Mouse (Mus musculus) MEL (cell line): ENCODE measurements at regions not wholly inside any gene's neighbourhood (a gene's known extent, or its start where the extent isn't known, plus 50 kb on each side); places are given as distances from the start of the nearest gene placed in this dataset.

ENCODE experiments used
- DNase-seq: peaks from one replicate; pipeline ENCODE4 v3.0.0; 2011; ENCODE audit warnings: low read depth, low spot score
- H3K27ac ChIP-seq: 2 replicates; pipeline ENCODE4 v1.5.1; 2012; ENCODE audit warnings: low read depth, mild to moderate bottlenecking, control low read depth, low read length, moderate library complexity; ENCODE audit not compliant: control insufficient read depth
- H3K27me3 ChIP-seq, 2 experiments: fragments of 150-350 bp in 1 of 2; sonication (generic) in 1 of 2; 2 replicates each; pipeline ENCODE4 v1.6.1; 2012; ENCODE audit warnings: low read length in 2 of 2, mild to moderate bottlenecking in 2 of 2, improper control_type of control experiment in 1 of 2, moderate library complexity in 1 of 2; ENCODE audit not compliant: insufficient read depth in 2 of 2, control insufficient read depth in 1 of 2
- H3K36me3 ChIP-seq, 2 experiments: 2 replicates each; pipeline ENCODE4 v1.6.1; 2012 to 2014; ENCODE audit warnings: low read length in 2 of 2, improper control_type of control experiment in 1 of 2, inconsistent platforms in 1 of 2, mild to moderate bottlenecking in 1 of 2; ENCODE audit not compliant: insufficient read depth in 2 of 2, control insufficient read depth in 1 of 2
- H3K4me1 ChIP-seq, 2 experiments: fragments of 150-350 bp in 1 of 2; sonication (generic) in 1 of 2; 2 replicates each; pipeline ENCODE4 v1.6.1; 2012; ENCODE audit warnings: low read length in 2 of 2, improper control_type of control experiment in 1 of 2, mild to moderate bottlenecking in 1 of 2; ENCODE audit not compliant: insufficient read depth in 2 of 2, control insufficient read depth in 1 of 2
- H3K4me3 ChIP-seq, 2 experiments: fragments of 150-350 bp in 1 of 2; sonication (generic) in 1 of 2; 2 replicates each; pipeline ENCODE4 v1.5.1; 2012; ENCODE audit warnings: low read depth in 2 of 2, low read length in 2 of 2, mild to moderate bottlenecking in 2 of 2, moderate library complexity in 2 of 2, control low read depth in 1 of 2, improper control_type of control experiment in 1 of 2; ENCODE audit not compliant: control insufficient read depth in 1 of 2, insufficient read depth in 1 of 2
- H3K79me2 ChIP-seq: 2 replicates; pipeline ENCODE4 v1.6.1; 2012; ENCODE audit warnings: mild to moderate bottlenecking, low read length, moderate library complexity; ENCODE audit not compliant: control insufficient read depth, poor library complexity, insufficient read depth
- H3K9ac ChIP-seq: 2 replicates; pipeline ENCODE4 v1.6.1; 2012; ENCODE audit warnings: low read depth, mild to moderate bottlenecking, control low read depth, low read length, moderate library complexity; ENCODE audit not compliant: control insufficient read depth, poor library complexity, severe bottlenecking
- H3K9me3 ChIP-seq: fragments of 150-350 bp; sonication (generic); replicated peaks from 2 replicates; pipeline ENCODE4 v1.6.1; 2012; ENCODE audit warnings: mild to moderate bottlenecking, low read length, improper control_type of control experiment, moderate library complexity; ENCODE audit not compliant: insufficient read depth
- BHLHE40 ChIP-seq: IDR thresholded peaks from 2 replicates; pipeline ENCODE4 v1.6.1; 2012; ENCODE audit warnings: low read depth, mild to moderate bottlenecking, inconsistent platforms, low read length, improper control_type of control experiment, borderline replicate concordance
- CHD2 ChIP-seq: IDR thresholded peaks from 2 replicates; pipeline ENCODE4 v1.6.1; 2011; ENCODE audit warnings: low read length, improper control_type of control experiment
- E2F4 ChIP-seq: IDR thresholded peaks from 2 replicates; pipeline ENCODE4 v1.6.1; 2011; ENCODE audit warnings: low read depth, low read length, improper control_type of control experiment, borderline replicate concordance
- EP300 ChIP-seq, 2 experiments: IDR thresholded peaks; 2 replicates each; pipeline ENCODE4 v1.6.1; 2011; ENCODE audit warnings: improper control_type of control experiment in 2 of 2, low read length in 2 of 2, low read depth in 1 of 2, mild to moderate bottlenecking in 1 of 2
- ETS1 ChIP-seq: IDR thresholded peaks from 2 replicates; pipeline ENCODE4 v1.6.1; 2012; ENCODE audit warnings: low read depth, mild to moderate bottlenecking, inconsistent platforms, low read length, improper control_type of control experiment, moderate library complexity
- GABPA ChIP-seq: IDR thresholded peaks from 2 replicates; pipeline ENCODE4 v1.6.1; 2012; ENCODE audit warnings: low read depth, mild to moderate bottlenecking, inconsistent platforms, low read length, improper control_type of control experiment, moderate library complexity
- GATA1 ChIP-seq: IDR thresholded peaks from 2 replicates; pipeline ENCODE4 v1.6.1; 2011; ENCODE audit warnings: low read depth, low read length, improper control_type of control experiment
- JUND ChIP-seq: IDR thresholded peaks from 2 replicates; pipeline ENCODE4 v1.6.1; 2011; ENCODE audit warnings: low read depth, mild to moderate bottlenecking, improper control_type of control experiment, low read length
- MEF2A ChIP-seq: IDR thresholded peaks from 2 replicates; pipeline ENCODE4 v1.6.1; 2014; ENCODE audit warnings: low read depth, mild to moderate bottlenecking, inconsistent platforms, low read length, improper control_type of control experiment; ENCODE audit not compliant: poor library complexity, insufficient replicate concordance, severe bottlenecking; ENCODE audit errors: extremely low read depth
- MXI1 ChIP-seq: IDR thresholded peaks from 2 replicates; pipeline ENCODE4 v1.6.1; 2011; ENCODE audit warnings: mild to moderate bottlenecking, low read depth, low read length, improper control_type of control experiment
- NRF1 ChIP-seq: IDR thresholded peaks from 2 replicates; pipeline ENCODE4 v1.6.1; 2014; ENCODE audit warnings: low read depth, mild to moderate bottlenecking, inconsistent platforms, low read length, improper control_type of control experiment, moderate library complexity; ENCODE audit not compliant: poor library complexity, insufficient read depth, severe bottlenecking
- POLR2A ChIP-seq, 2 experiments: IDR thresholded peaks; 2 replicates each; pipeline ENCODE4 v1.6.1; 2011 to 2012; ENCODE audit warnings: low read length in 2 of 2, mild to moderate bottlenecking in 2 of 2, control low read depth in 1 of 2, improper control_type of control experiment in 1 of 2, low read depth in 1 of 2, moderate library complexity in 1 of 2; ENCODE audit not compliant: control insufficient read depth in 1 of 2, insufficient read depth in 1 of 2, poor library complexity in 1 of 2
- POLR2AphosphoS5 ChIP-seq: IDR thresholded peaks from 2 replicates; pipeline ENCODE4 v1.6.1; 2012; ENCODE audit warnings: low read depth, borderline replicate concordance, mild to moderate bottlenecking, inconsistent platforms, low read length, moderate library complexity, mixed read lengths
- RAD21 ChIP-seq: IDR thresholded peaks from 2 replicates; pipeline ENCODE4 v1.6.1; 2011; ENCODE audit warnings: mild to moderate bottlenecking, low read depth, low read length, improper control_type of control experiment
- RCOR1 ChIP-seq: IDR thresholded peaks from 2 replicates; pipeline ENCODE4 v1.6.1; 2012; ENCODE audit warnings: low read depth, mild to moderate bottlenecking, inconsistent platforms, low read length, improper control_type of control experiment
- SIN3A ChIP-seq: IDR thresholded peaks from 2 replicates; pipeline ENCODE4 v1.6.1; 2012; ENCODE audit warnings: low read length, improper control_type of control experiment, inconsistent platforms
- TAL1 ChIP-seq: IDR thresholded peaks from 2 replicates; pipeline ENCODE4 v1.6.1; 2012; ENCODE audit warnings: mild to moderate bottlenecking, inconsistent platforms, low read length, moderate library complexity, mixed read lengths
- TBP ChIP-seq: IDR thresholded peaks from 2 replicates; pipeline ENCODE4 v1.8.0; 2011; ENCODE audit warnings: low read depth, low read length, improper control_type of control experiment
- TCF12 ChIP-seq: IDR thresholded peaks from 2 replicates; pipeline ENCODE4 v1.6.1; 2014; ENCODE audit warnings: low read depth, mild to moderate bottlenecking, inconsistent platforms, low read length, improper control_type of control experiment, moderate library complexity
- UBTF ChIP-seq: IDR thresholded peaks from 2 replicates; pipeline ENCODE4 v1.6.1; 2012; ENCODE audit warnings: low read depth, mild to moderate bottlenecking, inconsistent platforms, low read length, improper control_type of control experiment, moderate library complexity, borderline replicate concordance; ENCODE audit not compliant: insufficient read depth
- USF1 ChIP-seq: IDR thresholded peaks from 2 replicates; pipeline ENCODE4 v1.6.1; 2014; ENCODE audit warnings: low read depth, mild to moderate bottlenecking, inconsistent platforms, low read length, improper control_type of control experiment, moderate library complexity
- USF2 ChIP-seq, 2 experiments: IDR thresholded peaks; 2 replicates each; pipeline ENCODE4 v1.6.1; 2011 to 2012; ENCODE audit warnings: improper control_type of control experiment in 2 of 2, low read length in 2 of 2, borderline replicate concordance in 1 of 2, inconsistent platforms in 1 of 2, low read depth in 1 of 2, mild to moderate bottlenecking in 1 of 2; ENCODE audit not compliant: insufficient read depth in 1 of 2
- ZMIZ1 ChIP-seq: IDR thresholded peaks from 2 replicates; pipeline ENCODE4 v1.6.1; 2012; ENCODE audit warnings: low read depth, mild to moderate bottlenecking, inconsistent platforms, low read length, improper control_type of control experiment, moderate library complexity
- ZNF384 ChIP-seq: IDR thresholded peaks from 2 replicates; pipeline ENCODE4 v1.6.1; 2012; ENCODE audit warnings: low read depth, mild to moderate bottlenecking, inconsistent platforms, low read length, improper control_type of control experiment

DNA sequence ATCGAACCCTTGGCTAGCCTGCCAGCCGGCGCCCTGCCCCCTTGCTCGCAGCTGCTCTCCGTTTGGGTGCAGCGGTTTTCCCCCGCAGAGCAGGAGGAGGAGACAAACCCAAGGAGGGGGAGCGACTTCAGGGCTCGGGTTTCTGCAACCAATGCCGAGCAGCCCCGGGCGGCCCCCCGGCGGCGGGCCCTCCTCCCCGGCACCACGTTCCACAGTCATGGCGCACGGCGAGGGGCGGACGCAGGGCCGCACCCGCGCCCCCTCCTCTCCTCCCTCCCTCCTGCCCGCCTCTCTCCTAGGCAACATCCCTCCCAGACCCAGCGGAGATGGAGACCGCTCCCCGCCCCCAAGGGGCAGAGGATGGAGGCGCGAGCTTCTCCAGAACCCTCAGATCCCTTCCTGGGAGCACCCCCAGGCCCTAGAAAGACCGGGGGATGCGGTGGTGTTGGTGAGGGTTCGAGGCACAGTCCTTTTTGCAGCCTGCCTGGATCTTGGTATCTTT is 129.4 kb upstream of the Ubr2 start (continued):
- TF ChIP-seq MEF2A (no peak), CHD2 (no peak)

DNA sequence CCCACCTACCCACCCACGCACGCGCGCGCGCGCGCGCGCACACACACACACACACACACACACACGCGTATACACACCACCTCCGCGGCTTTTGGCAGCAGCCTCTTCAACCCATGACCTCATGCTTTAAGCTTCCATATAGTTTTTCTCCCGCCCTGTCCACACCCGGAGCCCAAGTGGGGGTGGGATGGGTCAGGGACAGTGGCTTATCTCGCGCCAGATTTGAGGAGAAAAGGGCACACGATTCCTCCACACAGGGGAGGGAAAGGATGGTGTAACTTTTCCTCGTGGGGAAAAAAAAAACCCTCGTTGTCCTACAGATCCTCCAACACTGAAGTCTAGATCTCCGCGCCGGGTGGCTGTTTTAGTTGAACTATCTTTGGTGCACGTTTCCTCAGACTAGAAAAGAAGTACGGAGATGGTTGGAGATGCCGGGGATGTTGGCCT is 128.8 kb upstream of the Ubr2 start:
- peaks cover 7% of the 10 kb centered on the region; the same call in 1 of the 2 replicates for H3K79me2 ChIP-seq
- 0 out of 2 replicates have a peak overlapping the region, but pooled peaks have one; percentile 22 for H3K27ac ChIP-seq
- peak overlapping the region; percentile 51 to 73 for H3K4me3 ChIP-seq
- H3K9ac ChIP-seq, result peak overlapping the region; percentile 67
- no peaks in the 10 kb centered on the region; a peak in 2 of 4 replicates for H3K27me3 ChIP-seq
- TF ChIP-seq USF2 (IDR thresholded peaks at IDR 0.05; ENCODE audit: borderline replicate concordance in 1 of 2, insufficient read depth in 1 of 2, low read depth in 1 of 2, low read length in 2 of 2) (no peak), NRF1 (peak; percentile 50; the same call in 1 of the 2 replicates)
- H3K36me3 ChIP-seq, result peaks cover 0 to 28% of the 10 kb centered on the region in 2 experiments; a peak in 2 of 4 replicates
- DNase-seq, result peak; percentile 57
- H3K4me1 ChIP-seq, result peaks cover 9 to 33% of the 10 kb centered on the region in 2 experiments
- H3K9me3 ChIP-seq, result no peaks in the 10 kb centered on the region

DNA sequence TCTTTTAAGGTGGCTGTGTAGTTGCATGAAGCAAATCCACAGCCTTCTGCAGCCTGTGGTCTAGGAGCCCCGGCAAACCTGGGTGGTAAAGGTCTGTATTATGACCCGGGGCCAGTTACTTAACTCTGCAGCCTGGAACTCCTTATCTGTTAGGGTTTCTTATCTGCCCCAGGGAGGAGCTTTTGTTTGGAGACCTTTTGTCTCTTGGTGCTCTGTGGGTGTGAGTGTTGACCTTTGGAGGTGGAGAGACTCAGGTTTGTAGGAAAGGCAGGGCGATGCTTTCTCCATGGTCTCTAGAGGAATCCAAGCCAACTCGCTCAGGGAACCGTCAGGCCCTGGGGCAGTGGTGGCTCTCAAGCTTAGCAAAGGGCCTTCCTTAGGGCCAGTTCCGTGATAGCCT is 127.8 kb upstream of the Ubr2 start:
- peaks cover 5 to 24% of the 10 kb centered on the region in 2 experiments for H3K4me1 ChIP-seq
- TF ChIP-seq TBP (no peak), ZMIZ1 (no peak), E2F4 (no peak), BHLHE40 (no peak), JUND (no peak), SIN3A (peak; percentile 50), GABPA (no peak), RCOR1 (no peak), POLR2AphosphoS5 (no peak), ETS1 (no peak), RAD21 (no peak), NRF1 (no peak), EP300 (IDR thresholded peaks at IDR 0.05; ENCODE audit: low read depth in 1 of 2, low read length in 2 of 2) (0 out of 4 replicates have a peak, but pooled peaks of 1 of the 2 experiments have one; percentile 39), POLR2A (IDR thresholded peaks at IDR 0.05; ENCODE audit: control insufficient read depth in 1 of 2, insufficient read depth in 1 of 2, low read depth in 1 of 2, low read length in 2 of 2, poor library complexity in 1 of 2) (no peak), CHD2 (no peak), TAL1 (no peak), USF1 (no peak), GATA1 (peak; percentile 79), MXI1 (no peak), USF2 (IDR thresholded peaks at IDR 0.05; ENCODE audit: borderline replicate concordance in 1 of 2, insufficient read depth in 1 of 2, low read depth in 1 of 2, low read length in 2 of 2) (no peak), ZNF384 (no peak), TCF12 (peak; percentile 14; the same call in 1 of the 2 replicates), UBTF (no peak)
- no peaks in the 10 kb centered on the region for H3K9me3 ChIP-seq
- no peak overlapping the region for H3K27ac ChIP-seq
- no peak overlapping the region for H3K4me3 ChIP-seq
- H3K27me3 ChIP-seq, result no peaks in the 10 kb centered on the region; a peak in 2 of 4 replicates
- peaks cover 0 to 18% of the 10 kb centered on the region in 2 experiments; a peak in 2 of 4 replicates for H3K36me3 ChIP-seq
- H3K79me2 ChIP-seq, result peaks cover 7% of the 10 kb centered on the region; the same call in 1 of the 2 replicates
- DNase-seq, result peak; percentile 43
- H3K9ac ChIP-seq, result no peak overlapping the region
